Mouse (Mus musculus) liver, embryonic 14.5 days (tissue): ENCODE data around the gene Cbl.

Source experiments
- CTCF ChIP-seq: IDR thresholded peaks from 2 replicates; pipeline ENCODE4 v1.5.1; 2016; ENCODE audit warnings: antibody characterized with exemption, low read depth, control low read depth
- EP300 ChIP-seq: IDR thresholded peaks from 2 replicates; pipeline ENCODE4 v1.6.1; 2016; ENCODE audit warnings: antibody characterized with exemption, low read depth

DNA sequence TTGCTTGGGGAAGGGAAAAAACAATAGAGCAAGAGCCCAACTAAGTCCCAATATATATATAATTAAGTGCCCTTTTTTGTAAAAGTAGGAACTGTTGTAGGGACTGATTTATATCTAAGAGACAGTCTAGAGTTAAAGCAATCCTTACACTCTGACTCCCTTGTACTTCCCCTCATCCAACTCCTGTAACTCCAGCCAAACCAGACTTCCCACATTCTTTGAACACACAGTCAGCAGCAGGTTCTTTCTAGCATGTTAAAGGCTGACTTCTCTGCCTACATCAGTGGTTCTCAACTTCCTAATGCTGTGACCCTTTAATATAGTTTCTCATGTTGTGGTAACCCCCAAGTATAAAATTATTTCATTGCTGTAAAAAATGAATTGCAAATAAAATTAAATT lies 34.3 kb downstream of the Cbl start:
- no peak for TF ChIP-seq CTCF
- TF ChIP-seq EP300 = no peak
